32 mouse cellular contexts compared by ENCODE assay signal in the genomic region with DNA sequence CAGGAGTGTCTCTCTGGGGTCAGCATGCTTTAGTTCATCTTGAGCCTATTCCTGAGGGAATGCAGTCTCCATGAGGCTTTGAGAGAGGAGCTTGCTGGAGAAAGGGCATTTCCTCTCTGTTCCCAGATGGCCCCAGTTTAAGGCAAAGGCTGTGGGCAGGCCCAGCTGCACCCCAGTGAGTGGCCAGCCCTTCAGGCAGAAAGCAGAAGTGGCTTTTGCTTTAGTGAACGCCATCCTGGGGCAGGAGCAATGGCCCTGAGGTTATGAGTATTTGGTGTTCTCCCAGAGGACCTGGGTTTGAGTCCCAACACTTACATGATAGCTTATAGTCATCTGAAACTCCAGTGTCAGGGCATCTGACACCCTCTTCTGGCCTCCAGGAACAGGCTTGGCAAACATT. TPM values are rescaled to one million over a fixed set of nuclear protein-coding genes. Genes with fewer than 3 reads are reported as not detected.
A peak's percentile ranks its signal among the peaks of the same experiment; 100 is the strongest.
DNase-seq lines count a peak whose midpoint lies in the region; ATAC-seq and TF ChIP-seq lines count a peak whose summit lies in the region.
"Had no signal": no experiment of that assay in that cellular context is flagged by ENCODE, and none has a peak within 500 bp of the region (broad histone marks: within the 10 kb centered on the region; RNA-seq: fewer than 3 reads in every experiment).

No protein-coding gene starts in this region.

- WGBS in heart, embryonic 10.5 days: 71% methylated on average over 1 of the region's 1 CpGs
- 68% methylated on average over 1 of the region's 1 CpGs for WGBS in limb, embryonic 10.5 days
- WGBS in midbrain, embryonic 15.5 days: 75% methylated on average over 1 of the region's 1 CpGs
- 14% methylated on average over 1 of the region's 1 CpGs for WGBS in liver, embryonic 12.5 days (ENCODE audit: insufficient replicate concordance)

- no peak for TF ChIP-seq POLR2A in myocyte (IDR thresholded peaks at IDR 0.05; ENCODE audit: insufficient read length, low read depth)

- no peak overlapping the region for H3K9ac ChIP-seq in midbrain, embryonic 15.5 days
- H3K9ac ChIP-seq in liver, embryonic 12.5 days: no peak overlapping the region
- H3K9ac ChIP-seq: hindbrain, embryonic 14.5 days; limb, embryonic 12.5 days had no signal

- no peak overlapping the region for H3ac ChIP-seq in myocyte (ENCODE audit: control insufficient read depth, insufficient read length)

- ATAC-seq in midbrain, embryonic 15.5 days (replicated peaks): no peak
- no peak for ATAC-seq in liver, embryonic 12.5 days
- ATAC-seq: forebrain, embryonic 14.5 days; midbrain, embryonic 16.5 days; Patski had no signal

- no peaks in the 10 kb centered on the region for H3K79me2 ChIP-seq in myocyte (ENCODE audit: control insufficient read depth, insufficient read depth)

- peaks cover 5% of the 10 kb centered on the region; the same call in 1 of the 2 replicates for H3K27me3 ChIP-seq in heart, embryonic 10.5 days (ENCODE audit: insufficient read depth, poor library complexity, severe bottlenecking)
- no peaks in the 10 kb centered on the region for H3K27me3 ChIP-seq in limb, embryonic 10.5 days (ENCODE audit: low read depth, poor library complexity, severe bottlenecking)
- H3K27me3 ChIP-seq in myocyte (ENCODE audit: control insufficient read depth, insufficient read depth, insufficient read length): no peaks in the 10 kb centered on the region
- H3K27me3 ChIP-seq in midbrain, embryonic 15.5 days (replicated peaks): no peaks in the 10 kb centered on the region
- no peaks in the 10 kb centered on the region for H3K27me3 ChIP-seq in liver, embryonic 12.5 days (replicated peaks)
- H3K27me3 ChIP-seq: limb, embryonic 12.5 days; Patski had no signal

- H3K4me2 ChIP-seq in myocyte (ENCODE audit: low read depth): peak overlapping the region; percentile 18
- H3K4me2 ChIP-seq in midbrain, embryonic 15.5 days: no peak overlapping the region
- no peak overlapping the region for H3K4me2 ChIP-seq in liver, embryonic 12.5 days
- H3K4me2 ChIP-seq: hindbrain, embryonic 14.5 days; limb, embryonic 12.5 days; liver, embryonic 11.5 days had no signal

- intact Hi-C loops in heart, postnatal 36 days (cut with DNase I): no loop called here

- DNase-seq in heart, embryonic 10.5 days (ENCODE audit: low spot score): no peak
- no peak for DNase-seq in heart, postnatal 36 days
- peak; percentile 21 for DNase-seq in adipocyte (ENCODE audit: low spot score)
- no peak for DNase-seq in limb, embryonic 10.5 days (ENCODE audit: low spot score)
- DNase-seq: adrenal gland, adult 8-10 months; cerebellum, adult 2 months; cerebellum, postnatal 25 days; embryo, embryonic 11 days; gastrocnemius, postnatal 14 days; kidney, adult 8-10 months; kidney, postnatal 10 days; lung, postnatal 10 days had no signal

- H3K27ac ChIP-seq in heart, embryonic 10.5 days: 0 out of 2 replicates have a peak overlapping the region, but pooled peaks have one; percentile 44
- peak overlapping the region; percentile 32; the same call in 1 of the 2 replicates for H3K27ac ChIP-seq in limb, embryonic 10.5 days
- H3K27ac ChIP-seq in midbrain, embryonic 15.5 days: no peak overlapping the region
- no peak overlapping the region for H3K27ac ChIP-seq in liver, embryonic 12.5 days
- H3K27ac ChIP-seq: hindbrain, embryonic 14.5 days; limb, embryonic 12.5 days had no signal

- H3K4me1 ChIP-seq in heart, embryonic 10.5 days: peaks cover 33% of the 10 kb centered on the region
- H3K4me1 ChIP-seq in limb, embryonic 10.5 days: peaks cover 56% of the 10 kb centered on the region
- H3K4me1 ChIP-seq in midbrain, embryonic 15.5 days: peaks cover 11% of the 10 kb centered on the region; the same call in 1 of the 2 replicates
- peaks cover 24% of the 10 kb centered on the region for H3K4me1 ChIP-seq in liver, embryonic 12.5 days

- no peaks in the 10 kb centered on the region for H3K9me3 ChIP-seq in heart, embryonic 10.5 days
- no peaks in the 10 kb centered on the region for H3K9me3 ChIP-seq in limb, embryonic 10.5 days (replicated peaks)
- H3K9me3 ChIP-seq in midbrain, embryonic 15.5 days: no peaks in the 10 kb centered on the region
- H3K9me3 ChIP-seq in liver, embryonic 12.5 days (replicated peaks): no peaks in the 10 kb centered on the region

- H3K36me3 ChIP-seq in heart, embryonic 10.5 days: no peaks in the 10 kb centered on the region
- no peaks in the 10 kb centered on the region for H3K36me3 ChIP-seq in limb, embryonic 10.5 days
- H3K36me3 ChIP-seq in myocyte (ENCODE audit: control insufficient read depth, insufficient read depth): no peaks in the 10 kb centered on the region
- no peaks in the 10 kb centered on the region for H3K36me3 ChIP-seq in midbrain, embryonic 15.5 days (replicated peaks)
- no peaks in the 10 kb centered on the region for H3K36me3 ChIP-seq in liver, embryonic 12.5 days
- H3K36me3 ChIP-seq: G1E; limb, embryonic 12.5 days had no signal

- no peak overlapping the region for H3K4me3 ChIP-seq in heart, embryonic 10.5 days
- no peak overlapping the region for H3K4me3 ChIP-seq in limb, embryonic 10.5 days
- no peak overlapping the region for H3K4me3 ChIP-seq in myocyte
- H3K4me3 ChIP-seq in midbrain, embryonic 15.5 days: no peak overlapping the region
- no peak overlapping the region for H3K4me3 ChIP-seq in liver, embryonic 12.5 days
- H3K4me3 ChIP-seq: limb, embryonic 12.5 days had no signal

TF ChIP-seq in myocyte, 11 proteins besides CTCF, POLR2A, EP300 and RAD21:
- TF ChIP-seq MAX (IDR thresholded peaks at IDR 0.05; ENCODE audit: low read depth): no peak
- no peak for TF ChIP-seq TCF12 (IDR thresholded peaks at IDR 0.05; ENCODE audit: insufficient read depth, poor library complexity, severe bottlenecking)
- TF ChIP-seq SRF (IDR thresholded peaks at IDR 0.05; ENCODE audit: control insufficient read depth, insufficient read length, low read depth): no peak
- TF ChIP-seq USF1 (IDR thresholded peaks at IDR 0.05; ENCODE audit: low read depth): no peak
- no peak for TF ChIP-seq MYOD1 (IDR thresholded peaks at IDR 0.05; ENCODE audit: control insufficient read depth in 1 of 3, insufficient read length in 2 of 3, low read depth in 2 of 3)
- TF ChIP-seq MYOG (IDR thresholded peaks at IDR 0.05; ENCODE audit: control insufficient read depth in 1 of 3, insufficient read depth in 1 of 3, insufficient read length in 2 of 3, low read depth in 2 of 3): no peak
- TF ChIP-seq REST (IDR thresholded peaks at IDR 0.05; ENCODE audit: insufficient read depth, insufficient read length): no peak
- no peak for TF ChIP-seq CEBPB (IDR thresholded peaks at IDR 0.05; ENCODE audit: insufficient read depth, poor library complexity, severe bottlenecking)
- no peak for TF ChIP-seq POLR2AphosphoS2 (IDR thresholded peaks at IDR 0.05; ENCODE audit: insufficient read length, low read depth)
- no peak for TF ChIP-seq TCF3 (IDR thresholded peaks at IDR 0.05; ENCODE audit: insufficient read length, low read depth)
- no peak for TF ChIP-seq E2F4 (IDR thresholded peaks at IDR 0.05; ENCODE audit: insufficient read depth)

RNA-seq across cellular contexts. Expression of a gene that starts 22.6 kb away (rescaled TPM):
- not detected in 2 replicates for polyA plus RNA-seq in heart, embryonic 10.5 days (2016; fragmentation: Nextera tagmentation; extraction: Ambion mirVana)
- not detected for total RNA-seq in heart, postnatal 36 days (2021)
- not detected in 2 replicates for polyA plus RNA-seq in limb, embryonic 10.5 days (2016; fragmentation: Nextera tagmentation; extraction: Ambion mirVana)
- polyA plus RNA-seq in myocyte (2012; fragmentation: generic; extraction: Trizol): 0.07 TPM
- polyA plus RNA-seq in midbrain, embryonic 15.5 days (2015; fragmentation: Nextera tagmentation; extraction: Ambion mirVana): not detected in 2 replicates
- polyA plus RNA-seq in liver, embryonic 12.5 days (2016; fragmentation: Nextera tagmentation; extraction: Ambion mirVana): not detected in 2 replicates
- total RNA-seq: adrenal gland, adult 8-10 months; gastrocnemius, postnatal 14 days; heart, adult 18-20 months; heart, postnatal 25 days; layer of hippocampus, postnatal 25 days; left cerebral cortex, postnatal 10 days; neutrophil, adult 5-6 weeks had no signal
- polyA plus RNA-seq: embryonic facial prominence, embryonic 14.5 days; forebrain, embryonic 14.5 days; G1E; heart, embryonic 14.5 days; hindbrain, embryonic 14.5 days; intestine, embryonic 14.5 days; limb, embryonic 12.5 days; liver, embryonic 11.5 days; midbrain, embryonic 16.5 days; thymus, postnatal 0 days; urinary bladder, adult 2 months had no signal

RNA-seq across cellular contexts. Expression of a gene that starts 25.6 kb away (rescaled TPM):
- 0.21 and 0.34 TPM in 2 replicates for polyA plus RNA-seq in heart, embryonic 10.5 days (2016; fragmentation: Nextera tagmentation; extraction: Ambion mirVana)
- total RNA-seq in heart, postnatal 36 days (2021): not detected
- polyA plus RNA-seq in limb, embryonic 10.5 days (2016; fragmentation: Nextera tagmentation; extraction: Ambion mirVana): 0.14 TPM in 1 of 2 replicates, not detected in the other
- polyA plus RNA-seq in myocyte (2012; fragmentation: generic; extraction: Trizol): 34.0 TPM
- polyA plus RNA-seq in midbrain, embryonic 15.5 days (2015; fragmentation: Nextera tagmentation; extraction: Ambion mirVana): 21.4 and 28.4 TPM in 2 replicates
- not detected in 2 replicates for polyA plus RNA-seq in liver, embryonic 12.5 days (2016; fragmentation: Nextera tagmentation; extraction: Ambion mirVana)
- total RNA-seq: adrenal gland, adult 8-10 months; heart, adult 18-20 months; heart, postnatal 25 days; neutrophil, adult 5-6 weeks had no signal
- polyA plus RNA-seq: G1E; heart, embryonic 14.5 days; thymus, postnatal 0 days had no signal

RNA-seq across cellular contexts. Expression of a gene that starts 29.6 kb away (rescaled TPM):
- 36.6 and 46.3 TPM in 2 replicates for polyA plus RNA-seq in heart, embryonic 10.5 days (2016; fragmentation: Nextera tagmentation; extraction: Ambion mirVana)
- total RNA-seq in heart, postnatal 36 days (2021): 10 to 100 TPM; 10.2 to 11.2 TPM
- polyA plus RNA-seq in limb, embryonic 10.5 days (2016; fragmentation: Nextera tagmentation; extraction: Ambion mirVana): 40.7 and 50.1 TPM in 2 replicates
- 172 TPM for polyA plus RNA-seq in myocyte (2012; fragmentation: generic; extraction: Trizol)
- 9.3 and 9.4 TPM in 2 replicates for polyA plus RNA-seq in midbrain, embryonic 15.5 days (2015; fragmentation: Nextera tagmentation; extraction: Ambion mirVana)
- polyA plus RNA-seq in liver, embryonic 12.5 days (2016; fragmentation: Nextera tagmentation; extraction: Ambion mirVana): 14.3 TPM in 2 replicates
- polyA plus RNA-seq: G1E had no signal

RNA-seq across cellular contexts. Expression of a gene that starts 56.1 kb away (rescaled TPM):
- 0.14 TPM in 1 of 2 replicates, not detected in the other for polyA plus RNA-seq in heart, embryonic 10.5 days (2016; fragmentation: Nextera tagmentation; extraction: Ambion mirVana)
- total RNA-seq in heart, postnatal 36 days (2021): under 1 TPM in 1 of 2 experiments, not detected in 1; 0.35 TPM
- 0.13 TPM in 1 of 2 replicates, not detected in the other for polyA plus RNA-seq in limb, embryonic 10.5 days (2016; fragmentation: Nextera tagmentation; extraction: Ambion mirVana)
- 5.4 TPM for polyA plus RNA-seq in myocyte (2012; fragmentation: generic; extraction: Trizol)
- 0.40 and 0.46 TPM in 2 replicates for polyA plus RNA-seq in midbrain, embryonic 15.5 days (2015; fragmentation: Nextera tagmentation; extraction: Ambion mirVana)
- polyA plus RNA-seq in liver, embryonic 12.5 days (2016; fragmentation: Nextera tagmentation; extraction: Ambion mirVana): 0.13 TPM in 1 of 2 replicates, not detected in the other
- total RNA-seq: G1E had no signal
- polyA plus RNA-seq: G1E; limb, embryonic 12.5 days; liver, embryonic 11.5 days had no signal

Comparison
In these comparisons a context has a peak if more than half of its experiments do, and no peak if none do; other contexts are left out.
1. H3K27ac ChIP-seq: peak in heart, embryonic 10.5 days (single experiment) and limb, embryonic 10.5 days (single experiment); none in midbrain, embryonic 15.5 days (single experiment) and liver, embryonic 12.5 days (single experiment).
2. RNA of a gene that starts 25.6 kb away (polyA plus RNA-seq): 34.0 TPM in myocyte (single experiment) and 21.4 to 28.4 TPM in midbrain, embryonic 15.5 days; 0.21 to 0.34 TPM in heart, embryonic 10.5 days, 0.14 TPM in limb, embryonic 10.5 days and not detected in liver, embryonic 12.5 days; every median in the first group is over 10 times any median in the second.